Mouse (Mus musculus) layer of hippocampus, adult 6 months (tissue): ENCODE data around the gene Rufy1. TPM values are rescaled to one million over a fixed set of nuclear protein-coding genes. Genes with fewer than 3 reads are reported as not detected.

Source experiments
- long read RNA-seq, 2 experiments: library from polyadenylated mRNA; unstranded; transcript quantifications; one replicate each; pipeline ENCODE4 v2.0.0; 2019 to 2020
- microRNA-seq: library from miRNA; unstranded; fragments of <30 nt; microRNA quantifications from one replicate; pipeline ENCODE4 v1.2.0, GENCODE M21; 2020
- polyA plus RNA-seq: library from polyadenylated mRNA; unstranded; fragments of <200 nt; fragmentation: Nextera tagmentation; gene quantifications from 2 replicates; pipeline ENCODE4 v1.2.3, GENCODE M21; 2021

Rufy1 gene
- polyA plus RNA-seq, result 23.4 and 23.5 TPM in 2 replicates
- long read RNA-seq, experiment 1, transcript Rufy1-201 (18 exons, 2,688 nt), result major isoform, 48 of 79 reads
- long read RNA-seq, experiment 1, partial matches to known transcripts, result 20 of 79 reads
- long read RNA-seq, experiment 1, other reads (novel, unspliced or antisense), result 11 of 79 reads
- long read RNA-seq, experiment 2, transcript Rufy1-201 (18 exons, 2,688 nt), result major isoform, 288 of 346 reads
- long read RNA-seq, experiment 2, partial matches to known transcripts, result 26 of 346 reads
- long read RNA-seq, experiment 2, other reads (novel, unspliced or antisense), result 32 of 346 reads

GRCm38 (mm10) chr11:50430277-50431133, at the start of gene Rufy1:
Gene Rufy1, minus strand, starts transcription at chr11:50431125.

GRCm38 (mm10) chr11:50376911-50377891, 53.7 kb downstream of the Rufy1 start, which contains the start of gene Hnrnph1:
Gene Hnrnph1, plus strand, starts transcription at chr11:50376990.

GRCm38 (mm10) chr11:50354162-50354561, 76.8 kb downstream of the Rufy1 start, which contains the start of gene Cby3:
Gene Cby3, plus strand, starts transcription at chr11:50354462.

Small RNA genes lying within 50 kb of the gene (microRNA-seq; reads per million reads assigned to microRNA genes)
- gene Mir804, result not detected

Other genes with a start within 250 kb of the Rufy1 start
- 303 and 334 TPM in 2 replicates for gene Sqstm1, start 220.3 kb downstream of the Rufy1 start, polyA plus RNA-seq
- gene Mgat4b, start 220.2 kb downstream of the Rufy1 start, polyA plus RNA-seq, result 13.5 and 13.6 TPM in 2 replicates
- 15.3 and 43.1 TPM in 2 replicates for gene Ltc4s, start 192.5 kb downstream of the Rufy1 start, polyA plus RNA-seq
- gene Maml1, start 138.8 kb downstream of the Rufy1 start, polyA plus RNA-seq, result 0.84 and 1.1 TPM in 2 replicates
- 113 and 172 TPM in 2 replicates for gene Canx, start 105.5 kb downstream of the Rufy1 start, polyA plus RNA-seq
- 0.36 and 0.74 TPM in 2 replicates for gene Cby3, start 76.7 kb downstream of the Rufy1 start, polyA plus RNA-seq
- gene Hnrnph1, start 54.1 kb downstream of the Rufy1 start, polyA plus RNA-seq, result 29.3 and 32.9 TPM in 2 replicates
- 2.1 and 2.6 TPM in 2 replicates for gene Adamts2, start 171.0 kb upstream of the Rufy1 start, polyA plus RNA-seq